Mouse (Mus musculus) layer of hippocampus, postnatal 25 days (tissue): ENCODE results near the gene Scn4a. TPM values are rescaled to one million over a fixed set of nuclear protein-coding genes. Genes with fewer than 3 reads are reported as not detected.
"Not testable (repeated sequence)": the region's sequence is repeated elsewhere in the genome, so short reads cannot be mapped to it uniquely, and the experiment has no call there.

Experiments used
- DNase-seq, 2 experiments: peaks; one replicate each; pipeline ENCODE4 v3.0.0; 2022; ENCODE audit warnings: mixed read lengths in 2 of 2, low spot score in 1 of 2; ENCODE audit errors: extremely low spot score in 1 of 2
- total RNA-seq, 2 experiments: library from RNA; stranded (reverse); gene quantifications; 2 replicates each; pipeline ENCODE4 v1.2.3; 2021

Gene Scn4a
- total RNA-seq, 2 experiments from 2014 or later, result 0.05 TPM; not detected in 1

DNA sequence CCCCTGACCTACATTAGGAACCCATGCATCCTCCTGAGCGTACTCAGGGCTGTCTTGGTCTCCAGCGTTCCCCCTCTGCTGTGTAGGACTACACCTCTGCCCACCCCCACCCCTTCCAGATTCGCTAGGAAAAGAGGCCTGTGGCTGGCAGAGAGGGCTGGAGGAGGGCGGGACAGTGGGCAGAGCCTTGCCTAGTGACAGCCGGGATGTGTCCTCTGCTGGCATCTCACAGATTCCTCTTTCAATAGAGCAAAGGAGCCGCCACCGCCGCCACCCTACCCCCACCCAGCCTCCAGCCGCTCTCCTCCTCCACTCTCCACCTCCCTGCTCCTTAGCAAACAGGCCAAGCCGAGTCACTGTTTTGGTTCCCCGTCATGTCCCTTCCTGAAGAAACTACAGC, 11.6 kb upstream of the Scn4a start:
- DNase-seq, result peak in 1 of 2 experiments; percentile 8

- no peak for DNase-seq
These were observed 6.3 kb upstream of the Scn4a start for GRCm38 (mm10) chr11:106359350-106359749.

DNA sequence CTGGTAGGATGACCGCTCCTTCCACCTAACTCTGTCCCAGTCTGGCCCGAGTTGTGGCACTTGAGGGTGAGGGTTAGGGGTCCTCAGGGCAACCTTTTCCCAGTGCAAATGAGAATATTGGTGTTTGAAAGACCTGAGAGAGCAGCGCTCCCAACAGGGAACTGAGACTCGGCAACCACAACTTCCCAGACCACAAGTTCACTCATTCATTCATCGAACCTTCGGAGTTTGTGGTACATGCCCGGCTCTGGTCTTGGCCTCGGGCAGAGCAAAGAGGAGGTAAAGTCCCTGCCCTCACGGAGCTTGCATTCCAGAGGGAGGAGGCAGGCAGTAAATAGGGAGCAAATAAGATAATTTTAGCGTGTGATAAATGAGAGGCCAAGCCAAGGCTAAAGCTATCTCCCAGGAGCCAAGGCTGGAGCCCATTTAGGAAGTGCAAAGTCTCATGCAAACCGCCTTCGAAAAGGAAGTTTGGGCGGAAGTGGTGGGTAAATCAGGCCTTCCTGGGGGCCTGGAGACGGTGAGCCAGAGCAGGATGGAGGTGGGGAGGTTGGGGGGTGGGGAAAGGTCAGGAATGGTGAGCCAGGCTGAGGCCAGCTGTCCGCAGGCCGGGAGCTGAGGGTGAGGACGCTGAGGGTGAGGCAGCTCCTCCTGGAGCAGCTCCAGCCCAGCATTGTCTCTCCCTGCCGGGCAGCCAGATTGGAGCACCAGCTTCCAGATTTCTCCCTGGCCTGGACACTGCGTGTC, 2.5 kb upstream of the Scn4a start:
- no peak for DNase-seq

- DNase-seq, result no peak
These were observed 1.1 kb upstream of the Scn4a start for GRCm38 (mm10) chr11:106354181-106354580.

GRCm38 (mm10) chr11:106351941-106352340, 1.1 kb downstream of the Scn4a start:
- no peak for DNase-seq

DNA sequence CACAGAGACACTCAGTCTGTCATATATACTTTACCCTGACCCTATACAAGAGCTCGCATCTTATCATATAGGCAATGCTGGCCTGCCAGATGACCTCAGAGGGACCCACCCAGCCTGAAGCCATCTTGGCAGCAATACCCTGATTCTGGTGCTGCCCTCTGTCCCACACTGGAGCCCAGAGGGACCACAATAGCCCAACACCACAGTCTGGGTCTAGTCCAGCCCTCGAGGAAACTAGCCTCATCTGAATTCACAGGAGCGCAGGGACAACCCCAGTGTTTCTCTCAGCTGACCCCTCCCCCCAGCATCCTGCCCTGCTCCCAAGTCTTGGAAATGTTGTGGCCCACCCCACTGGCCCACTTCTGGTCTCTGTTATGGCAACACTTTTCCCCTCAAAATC, 1.8 kb downstream of the Scn4a start:
- no peak for DNase-seq

GRCm38 (mm10) chr11:106350853-106351252, 2.2 kb downstream of the Scn4a start:
- no peak for DNase-seq

- no peak for DNase-seq
These were observed 3.3 kb downstream of the Scn4a start for GRCm38 (mm10) chr11:106349772-106350171.

- DNase-seq, result no peak
These were observed 8.2 kb downstream of the Scn4a start for GRCm38 (mm10) chr11:106344910-106345309.

DNA sequence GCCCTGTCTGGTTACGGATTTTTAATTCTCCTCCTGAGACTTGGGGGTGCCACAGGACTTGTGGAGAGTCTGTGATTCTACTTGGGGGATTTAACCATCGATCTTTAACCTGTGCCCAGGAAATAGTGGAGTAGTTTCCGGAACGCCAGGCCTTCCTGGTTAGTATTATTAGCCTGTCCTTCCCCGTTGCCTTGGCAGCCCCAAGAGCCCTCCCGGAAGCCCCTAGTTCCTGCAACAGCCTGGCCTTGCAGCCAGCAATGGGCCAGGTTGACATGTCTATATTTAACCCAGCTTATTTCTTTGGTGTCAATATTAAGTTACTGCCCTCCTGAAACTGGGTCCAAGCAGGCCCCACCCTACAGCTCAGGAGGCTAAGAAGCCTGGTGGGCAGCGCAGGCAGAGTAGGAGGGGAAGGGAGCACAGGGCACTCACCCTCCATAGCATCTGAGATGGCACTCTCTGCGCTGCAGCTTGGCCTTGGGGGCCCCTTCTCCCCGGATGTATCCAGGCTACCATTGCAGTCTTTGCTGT, 12.0 kb downstream of the Scn4a start:
- DNase-seq, result no peak

- not testable (repeated sequence) for DNase-seq
These were observed 13.8 kb downstream of the Scn4a start for GRCm38 (mm10) chr11:106339323-106339722.

GRCm38 (mm10) chr11:106338870-106339269, 14.2 kb downstream of the Scn4a start:
- no peak for DNase-seq

DNA sequence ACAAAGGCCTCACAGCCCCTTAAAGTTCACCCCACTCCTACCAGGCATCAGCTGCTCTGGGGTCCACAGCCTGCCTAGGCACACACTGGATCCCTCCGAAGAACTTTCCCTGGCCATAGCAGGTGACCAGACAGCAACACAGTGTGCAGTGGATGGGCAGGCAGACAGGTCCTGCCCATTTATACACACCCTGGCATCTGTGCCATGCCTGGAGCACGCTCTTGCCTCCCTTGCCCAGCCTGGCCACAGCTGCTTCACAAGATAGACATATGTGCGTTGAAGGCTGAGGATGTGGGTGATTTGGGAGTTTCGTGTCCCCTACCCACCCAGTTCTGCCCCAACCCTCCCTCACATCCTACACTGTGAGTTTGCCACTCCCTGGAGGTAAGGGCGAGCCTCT, 15.1 kb downstream of the Scn4a start:
- DNase-seq, result no peak

GRCm38 (mm10) chr11:106334066-106334465, 19.0 kb downstream of the Scn4a start:
- no peak for DNase-seq

GRCm38 (mm10) chr11:106332458-106332857, 20.6 kb downstream of the Scn4a start:
- DNase-seq, result no peak

- DNase-seq, result peak in 1 of 2 experiments; percentile 13
These were observed 23.4 kb downstream of the Scn4a start for GRCm38 (mm10) chr11:106329682-106330081.

GRCm38 (mm10) chr11:106329128-106329527, 24.0 kb downstream of the Scn4a start:
- no peak for DNase-seq

- no peak for DNase-seq
These were observed 24.6 kb downstream of the Scn4a start for GRCm38 (mm10) chr11:106328521-106328920.

GRCm38 (mm10) chr11:106326475-106326874, 26.6 kb downstream of the Scn4a start:
- no peak for DNase-seq

DNA sequence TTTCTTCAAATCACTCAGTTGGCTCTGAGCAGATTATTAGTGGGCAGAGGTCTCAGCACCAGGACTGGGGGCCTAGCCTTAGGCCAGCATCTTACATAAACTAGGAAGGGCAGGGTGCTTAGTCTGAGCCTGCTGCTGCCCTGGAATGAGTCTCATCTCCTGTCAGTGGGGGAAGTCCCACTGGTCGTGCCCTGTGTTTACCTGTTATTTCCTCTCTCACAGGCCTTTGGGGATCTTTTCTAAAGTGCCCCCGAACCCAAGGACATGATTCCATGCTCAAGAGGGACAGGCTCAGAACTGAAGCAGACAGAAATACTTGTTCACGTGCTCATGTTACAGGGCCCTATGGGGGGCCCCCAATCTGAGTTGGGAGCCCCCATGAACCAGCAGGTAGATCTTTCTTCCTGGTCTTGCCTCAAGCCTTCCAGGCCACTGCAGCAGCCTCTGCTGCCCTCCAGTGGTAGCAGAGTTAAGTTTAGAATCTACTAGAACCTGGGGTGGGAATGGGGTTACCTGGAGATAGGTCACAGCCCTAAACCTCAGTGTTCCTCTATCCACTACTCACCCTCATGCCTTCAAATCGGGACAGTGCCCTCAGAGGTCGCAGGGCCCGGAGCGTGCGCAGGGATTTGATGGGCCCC, 27.4 kb downstream of the Scn4a start:
- peak; percentile 51 to 76 for DNase-seq

DNA sequence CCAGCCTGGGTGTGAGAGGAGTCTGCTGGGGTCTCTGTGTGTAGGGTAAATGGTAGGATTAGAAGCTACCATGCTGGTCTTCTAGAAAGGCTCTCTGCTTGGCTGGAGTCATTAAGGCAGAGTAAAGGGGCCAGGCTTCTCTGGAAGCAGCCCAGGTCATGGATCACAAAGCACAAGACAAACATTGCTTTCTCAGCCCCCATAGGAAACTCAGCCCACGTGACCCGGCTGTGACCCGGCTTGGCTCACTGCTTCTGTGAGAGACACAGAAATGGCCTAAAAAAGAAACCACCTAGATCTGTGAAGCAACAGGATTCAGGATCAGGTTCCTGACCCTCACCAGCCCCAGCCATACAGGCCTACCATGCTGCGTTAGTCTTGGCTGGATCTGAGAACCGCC, 28.2 kb downstream of the Scn4a start:
- DNase-seq, result no peak
